Mouse (Mus musculus) ES-Bruce4 (cell line): Measurements from ENCODE around the gene Itk. TPM values are rescaled to one million over a fixed set of nuclear protein-coding genes. Genes with fewer than 3 reads are reported as not detected.
"Not testable (repeated sequence)": the region's sequence is repeated elsewhere in the genome, so short reads cannot be mapped to it uniquely, and the experiment has no call there.

Experiments used
- H3K27ac ChIP-seq: 2 replicates; pipeline ENCODE4 v1.5.1; 2012; ENCODE audit warnings: low read length, inconsistent platforms; ENCODE audit not compliant: insufficient read depth
- H3K27me3 ChIP-seq: 2 replicates; pipeline ENCODE4 v1.6.1; 2012; ENCODE audit warnings: mild to moderate bottlenecking, low read length, inconsistent platforms; ENCODE audit not compliant: control insufficient read depth, poor library complexity, insufficient read depth, severe bottlenecking
- H3K36me3 ChIP-seq: 2 replicates; pipeline ENCODE4 v1.6.1; 2012; ENCODE audit warnings: inconsistent platforms, mild to moderate bottlenecking, low read length, moderate library complexity; ENCODE audit not compliant: control insufficient read depth, poor library complexity, insufficient read depth, severe bottlenecking
- H3K4me1 ChIP-seq: one replicate; pipeline ENCODE4 v1.8.1; 2011; ENCODE audit warnings: low read length; ENCODE audit not compliant: control insufficient read depth, insufficient read depth
- H3K4me3 ChIP-seq: 2 replicates; pipeline ENCODE4 v1.5.1; 2011; ENCODE audit warnings: low read depth, mild to moderate bottlenecking, low read length
- H3K9ac ChIP-seq: 2 replicates; pipeline ENCODE4 v1.6.1; 2012; ENCODE audit warnings: low read depth, mild to moderate bottlenecking, inconsistent platforms; ENCODE audit not compliant: poor library complexity, severe bottlenecking
- H3K9me3 ChIP-seq: replicated peaks from 2 replicates; pipeline ENCODE4 v1.6.1; 2012; ENCODE audit warnings: mild to moderate bottlenecking, low read length, inconsistent platforms; ENCODE audit not compliant: control insufficient read depth, poor library complexity, insufficient read depth, severe bottlenecking
- CTCF ChIP-seq: IDR thresholded peaks from one replicate; pipeline ENCODE4 v1.8.1; 2011; ENCODE audit warnings: low read depth, low read length
- EP300 ChIP-seq: IDR thresholded peaks from 2 replicates; pipeline ENCODE4 v1.6.1; 2011; ENCODE audit warnings: low read depth, low read length; ENCODE audit not compliant: insufficient read depth
- POLR2A ChIP-seq: IDR thresholded peaks from one replicate; pipeline ENCODE4 v1.8.1; 2011; ENCODE audit warnings: low read length; ENCODE audit not compliant: insufficient read depth
- polyA plus RNA-seq: library from polyadenylated mRNA; stranded (reverse); fragments of >200 nt; gene quantifications from 2 replicates; pipeline ENCODE4 v1.2.4, GENCODE M21; 2011; ENCODE audit warnings: low read depth; ENCODE audit not compliant: missing spikeins, insufficient read depth, insufficient read length

Itk gene
- not detected in 2 replicates for polyA plus RNA-seq

- H3K9me3 ChIP-seq: no peaks in the 10 kb centered on the region
- TF ChIP-seq CTCF (no peak), POLR2A (no peak)
- no peak within 1 kb of the TSS for H3K4me3 ChIP-seq
- H3K4me1 ChIP-seq: no peaks in the 10 kb centered on the region
- H3K27me3 ChIP-seq: no peaks in the 10 kb centered on the region
- no peak within 1 kb of the TSS for H3K27ac ChIP-seq
- H3K36me3 ChIP-seq: no peaks in the 10 kb centered on the region
- H3K9ac ChIP-seq: no peak within 1 kb of the TSS
These were observed at the start of gene Itk for GRCm38 (mm10) chr11:46389336-46390117. Gene Itk (minus strand): TSS chr11:46389515.

DNA sequence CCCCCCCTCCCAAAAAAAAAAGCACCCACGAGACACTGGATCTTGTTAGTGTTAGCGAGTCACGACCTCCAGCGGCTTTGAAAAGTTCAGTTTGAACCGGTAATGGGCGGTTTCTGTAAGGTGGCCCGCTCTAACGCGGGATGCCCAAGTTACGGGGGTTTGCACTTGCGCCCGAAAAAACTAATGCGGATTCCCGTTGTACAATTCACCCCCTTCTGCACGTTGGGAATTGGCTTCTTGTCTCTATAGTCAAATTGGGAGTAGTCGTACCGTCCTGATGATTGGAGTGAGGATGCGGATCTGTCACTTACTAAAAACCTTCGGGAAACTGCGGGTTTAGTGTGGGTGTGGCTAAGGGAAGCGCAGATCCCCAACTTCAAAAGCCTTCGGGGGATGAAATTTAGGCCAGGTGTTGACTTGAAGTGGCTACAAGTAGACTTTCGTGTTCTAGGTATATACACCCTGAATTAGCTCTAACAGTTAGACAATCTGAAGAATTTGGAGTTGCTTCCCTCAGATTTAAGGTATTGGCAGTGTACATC is 48.2 kb upstream of the Itk start:
- H3K36me3 ChIP-seq: peaks cover 23% of the 10 kb centered on the region
- peak overlapping the region; percentile 93 for H3K9ac ChIP-seq
- no peaks in the 10 kb centered on the region for H3K9me3 ChIP-seq
- H3K27me3 ChIP-seq: no peaks in the 10 kb centered on the region
- H3K4me3 ChIP-seq: peak overlapping the region; percentile 94
- H3K27ac ChIP-seq: no peak overlapping the region
- H3K4me1 ChIP-seq: peaks cover 2% of the 10 kb centered on the region
- TF ChIP-seq CTCF: no peak

DNA sequence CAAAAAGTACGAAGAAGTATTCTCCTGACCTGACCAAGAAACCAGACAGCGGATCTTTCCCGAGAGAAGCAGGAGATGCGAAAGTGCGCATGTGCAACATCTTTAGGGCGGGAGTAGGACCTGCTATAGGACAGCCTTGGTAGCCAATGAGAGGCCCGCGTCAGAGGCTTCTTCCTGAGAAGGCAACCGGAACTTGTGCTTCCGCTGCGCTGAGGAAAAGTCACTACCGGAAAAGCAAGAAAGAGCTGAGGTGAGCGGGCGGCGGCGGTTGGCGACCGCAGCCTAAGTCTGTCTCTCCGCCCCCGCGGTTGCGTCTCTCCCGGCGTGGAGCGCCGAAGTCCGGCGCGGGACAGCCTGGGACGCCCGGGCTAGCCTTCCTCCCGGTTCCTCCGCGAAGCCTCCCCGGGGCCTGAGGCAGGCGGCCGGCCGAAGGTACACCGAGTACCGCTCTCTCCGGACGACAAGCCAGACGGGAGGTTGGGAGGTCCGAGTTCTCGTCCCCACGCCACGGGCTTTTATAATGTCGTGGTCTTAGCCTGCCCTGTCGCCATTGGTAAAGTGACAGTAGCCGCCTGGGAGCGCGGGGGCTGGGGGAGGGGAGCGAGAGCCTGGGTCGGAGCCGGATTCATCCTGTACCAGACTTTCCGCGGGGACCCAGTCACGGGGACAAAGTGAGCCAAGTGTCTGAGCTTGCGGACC is 47.6 kb upstream of the Itk start, which contains the start of gene Med7:
TSS of gene Med7 (plus strand) at position 166 of the 699 bp plus-strand sequence.
- H3K27me3 ChIP-seq: no peaks in the 10 kb centered on the region
- no peaks in the 10 kb centered on the region for H3K9me3 ChIP-seq
- peak within 1 kb of the TSS; percentile 94 for H3K4me3 ChIP-seq
- no peak within 1 kb of the TSS for H3K27ac ChIP-seq
- peaks cover 23% of the 10 kb centered on the region for H3K36me3 ChIP-seq
- H3K9ac ChIP-seq: peak within 1 kb of the TSS; percentile 93
- peak; percentile 39 for TF ChIP-seq POLR2A
- TF ChIP-seq CTCF: no peak
- TF ChIP-seq EP300: no peak
- peaks cover 2% of the 10 kb centered on the region for H3K4me1 ChIP-seq

DNA sequence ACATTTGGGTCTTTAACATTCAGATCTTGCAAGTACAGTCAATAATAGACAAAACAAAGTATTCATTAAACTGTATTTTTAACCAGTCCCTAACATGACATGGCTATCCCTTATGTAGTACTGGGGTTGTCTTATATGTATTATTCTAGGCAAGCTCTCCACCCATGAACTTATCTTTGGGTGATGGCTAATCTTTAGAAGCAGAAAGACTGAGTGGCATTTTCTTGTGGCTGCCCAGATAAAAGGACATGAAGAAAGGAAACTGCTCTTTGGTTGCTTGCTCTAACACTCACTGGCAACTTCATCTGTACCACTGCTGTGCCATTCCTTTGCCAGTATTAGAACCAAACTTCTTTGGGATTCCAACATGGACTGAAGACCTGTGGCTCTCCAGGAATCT is 46.0 kb upstream of the Itk start:
- Histone ChIP-seq H3K36me3 (peaks cover 11% of the 10 kb centered on the region), H3K4me1 (peaks cover 2% of the 10 kb centered on the region), H3K9ac (no peak overlapping the region), H3K9me3 (no peaks in the 10 kb centered on the region), H3K27ac (no peak overlapping the region), H3K4me3 (no peak overlapping the region), H3K27me3 (no peaks in the 10 kb centered on the region)
- TF ChIP-seq EP300 (no peak), CTCF (no peak), POLR2A (no peak)

- Histone ChIP-seq H3K4me3 (no peak overlapping the region), H3K4me1 (no peaks in the 10 kb centered on the region), H3K27me3 (no peaks in the 10 kb centered on the region), H3K9ac (no peak overlapping the region), H3K27ac (no peak overlapping the region), H3K9me3 (no peaks in the 10 kb centered on the region), H3K36me3 (no peaks in the 10 kb centered on the region)
- peak; percentile 67 for TF ChIP-seq CTCF
- no peak for TF ChIP-seq POLR2A
These were observed 41.8 kb upstream of the Itk start for GRCm38 (mm10) chr11:46431129-46431528.

DNA sequence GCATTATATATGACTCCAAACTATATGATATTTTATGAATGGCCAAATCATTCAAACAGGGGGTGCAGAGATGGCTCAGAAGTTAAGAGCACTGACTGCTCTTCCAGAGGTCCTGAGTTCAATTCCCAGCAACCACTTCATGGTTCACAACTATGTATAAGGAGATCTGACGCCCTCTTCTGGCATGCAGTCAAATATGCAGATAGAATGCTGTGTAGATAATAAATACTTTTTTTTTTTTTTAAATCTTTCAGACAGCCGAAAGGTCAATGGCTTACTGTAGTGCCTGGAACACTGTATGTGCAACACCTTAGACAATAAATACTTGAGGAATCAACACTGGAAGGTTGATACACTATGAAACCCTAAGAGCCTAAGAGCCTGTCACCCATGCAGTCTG is 40.8 kb upstream of the Itk start:
- Histone ChIP-seq H3K4me1 (no peaks in the 10 kb centered on the region), H3K36me3 (no peaks in the 10 kb centered on the region), H3K4me3 (no peak overlapping the region), H3K27ac (no peak overlapping the region), H3K9me3 (no peaks in the 10 kb centered on the region), H3K27me3 (no peaks in the 10 kb centered on the region), H3K9ac (no peak overlapping the region)
- no peak for TF ChIP-seq CTCF
- TF ChIP-seq POLR2A: no peak
- no peak for TF ChIP-seq EP300

DNA sequence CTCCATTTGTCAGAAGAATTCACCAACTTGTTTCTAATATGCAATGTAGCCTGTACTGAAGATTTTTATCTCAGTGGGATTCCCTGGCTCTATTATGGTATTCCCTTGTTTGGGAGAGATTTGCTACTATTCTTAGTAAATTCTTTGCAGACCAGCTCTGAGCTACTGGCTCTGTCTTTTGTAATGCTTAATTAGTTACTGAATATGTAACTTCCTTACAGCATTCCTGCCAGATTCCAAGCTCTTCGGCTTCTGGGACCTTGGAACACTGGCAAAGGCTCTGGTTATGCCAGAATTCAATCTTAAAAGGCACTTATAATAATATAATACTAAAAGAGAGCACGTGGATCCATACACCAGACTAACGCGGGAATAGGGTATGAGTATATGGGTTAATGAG is 38.8 kb upstream of the Itk start:
- not testable (repeated sequence) for H3K4me3 ChIP-seq, H3K4me1 ChIP-seq, H3K9me3 ChIP-seq, H3K36me3 ChIP-seq, H3K27me3 ChIP-seq, H3K27ac ChIP-seq, H3K9ac ChIP-seq
